Mouse (Mus musculus) Muller cell, postnatal 12 days (primary cell): Measurements from ENCODE around the gene Ckb.
A peak's percentile ranks its signal among the peaks of the same experiment; 100 is the strongest.

Experiments
- DNase-seq: peaks from one replicate; pipeline ENCODE4 v3.0.0-alpha.2; 2015; ENCODE audit errors: inconsistent ontology term

Ckb gene

DNA sequence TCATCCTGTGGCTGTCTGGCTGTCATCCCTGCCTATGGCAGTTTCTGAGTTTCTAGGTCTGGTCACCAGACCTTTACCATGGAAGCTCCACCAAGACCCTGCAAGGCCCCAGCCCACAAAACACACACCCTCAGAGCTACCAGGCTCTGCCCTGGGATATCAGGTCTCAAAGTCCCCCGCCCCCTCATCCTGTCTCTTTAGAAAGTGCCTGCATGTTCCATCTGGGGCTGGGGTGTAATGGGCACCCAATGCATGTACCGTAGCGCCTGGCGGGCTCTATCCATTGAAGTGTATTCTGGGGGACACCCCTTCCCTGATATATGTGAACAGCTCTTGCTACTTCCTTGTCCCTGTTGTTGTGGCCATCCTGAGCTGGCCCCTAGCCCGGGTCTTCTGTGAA lies 20.8 kb upstream of the Ckb start:
- DNase-seq: no peak

- DNase-seq: peak; percentile 95
Observed at GRCm38 (mm10) chr12:111691346-111691872, 19.3 kb upstream of the Ckb start.

DNA sequence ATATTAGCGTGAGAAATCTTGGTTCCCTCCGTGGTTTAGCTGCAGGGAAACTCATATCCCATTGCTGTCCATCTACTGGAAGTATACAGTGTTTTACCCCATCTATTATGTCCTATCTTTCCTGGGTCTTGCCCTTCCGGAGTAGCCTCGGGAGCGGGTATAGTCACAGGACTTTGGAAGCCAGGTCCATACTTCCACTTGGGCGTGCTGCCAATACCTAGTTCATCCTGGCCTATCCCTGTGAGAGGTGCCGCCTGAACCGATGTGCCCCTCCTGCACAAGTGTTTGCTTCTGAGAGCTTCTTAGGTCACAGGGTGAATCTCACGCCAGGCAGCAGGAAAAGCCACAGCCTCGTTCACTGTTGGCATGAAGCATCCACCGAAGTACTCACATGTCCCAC lies 17.3 kb upstream of the Ckb start:
- peak; percentile 31 for DNase-seq

GRCm38 (mm10) chr12:111688069-111688428 lies 15.9 kb upstream of the Ckb start:
- DNase-seq: no peak

DNA sequence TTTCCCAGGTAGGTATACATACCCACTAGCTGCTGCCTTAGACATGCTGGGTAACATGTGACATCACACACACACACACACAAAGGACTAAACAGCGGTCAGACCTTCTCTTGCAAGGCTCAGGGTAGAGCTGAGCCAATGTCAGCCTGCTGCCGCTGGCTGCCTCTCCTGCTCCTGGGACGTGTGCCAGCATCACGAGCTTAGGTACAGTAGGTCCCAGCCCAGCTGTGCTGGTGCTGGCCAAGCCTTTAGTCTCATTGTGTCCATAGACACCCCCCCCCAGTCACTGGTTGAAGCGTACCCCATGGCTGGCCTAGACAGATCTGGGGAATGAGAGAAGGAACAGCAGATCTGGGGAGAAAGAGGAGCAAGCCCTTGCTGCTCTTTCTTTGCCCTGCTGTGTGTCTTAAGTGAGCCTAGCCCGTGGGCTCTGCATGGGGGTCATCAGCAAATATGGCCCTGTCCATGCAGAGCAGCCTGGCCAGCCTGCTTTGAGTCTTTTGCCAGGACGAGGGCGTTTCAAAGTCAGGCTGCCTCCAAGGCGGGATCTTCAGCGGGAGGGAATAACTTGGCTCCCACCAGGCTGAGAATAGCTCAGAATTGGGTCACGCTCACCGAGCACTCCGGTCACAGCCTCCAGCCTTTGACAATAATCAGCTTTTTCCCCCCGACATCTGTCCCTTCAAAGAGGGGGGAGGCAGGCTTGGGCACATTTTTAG lies 15.4 kb upstream of the Ckb start:
- peak; percentile 85 for DNase-seq

DNA sequence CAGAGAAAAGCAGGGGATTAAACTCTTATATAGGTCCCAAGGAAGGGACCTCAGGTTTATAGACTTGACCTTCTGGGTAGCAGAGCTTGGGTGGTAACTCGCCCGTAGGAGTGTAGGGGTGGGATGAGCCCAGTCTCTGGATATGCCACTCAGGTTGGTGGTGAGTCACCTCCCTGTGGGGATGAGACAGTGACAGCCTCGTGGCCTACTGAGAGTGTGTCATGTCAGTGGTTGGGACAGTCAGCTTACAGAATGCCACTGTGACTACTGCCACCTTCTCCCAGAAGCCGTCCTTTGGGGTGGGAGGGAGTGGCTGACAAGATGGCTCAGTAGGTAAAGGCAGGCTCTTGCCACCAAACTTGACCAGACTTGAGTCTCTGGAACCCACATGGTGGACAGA lies 14.3 kb upstream of the Ckb start:
- DNase-seq: peak; percentile 49

GRCm38 (mm10) chr12:111682806-111683205 lies 10.7 kb upstream of the Ckb start:
- peak; percentile 92 for DNase-seq

DNA sequence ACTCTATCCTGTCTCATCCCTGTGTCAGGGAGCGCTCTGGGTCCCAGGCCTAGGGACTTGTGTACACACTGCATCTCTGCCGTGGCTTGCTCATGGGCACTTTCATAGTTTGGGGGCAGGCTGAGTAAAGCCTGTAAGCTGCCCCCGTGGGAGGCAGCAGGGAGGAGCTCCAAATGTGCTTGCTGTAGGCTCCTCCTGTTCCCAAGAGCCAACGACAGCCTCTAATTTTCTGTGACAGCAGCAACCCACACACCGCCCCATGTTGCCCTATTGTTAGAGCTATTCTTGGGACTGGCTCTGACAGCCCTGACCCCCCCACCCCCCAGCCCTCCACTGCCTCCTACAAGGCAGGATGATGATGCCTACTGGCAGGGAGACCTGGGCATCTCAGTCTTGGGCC lies 9.9 kb upstream of the Ckb start:
- peak; percentile 71 for DNase-seq

GRCm38 (mm10) chr12:111681305-111681704 lies 9.2 kb upstream of the Ckb start:
- DNase-seq: peak; percentile 25

DNA sequence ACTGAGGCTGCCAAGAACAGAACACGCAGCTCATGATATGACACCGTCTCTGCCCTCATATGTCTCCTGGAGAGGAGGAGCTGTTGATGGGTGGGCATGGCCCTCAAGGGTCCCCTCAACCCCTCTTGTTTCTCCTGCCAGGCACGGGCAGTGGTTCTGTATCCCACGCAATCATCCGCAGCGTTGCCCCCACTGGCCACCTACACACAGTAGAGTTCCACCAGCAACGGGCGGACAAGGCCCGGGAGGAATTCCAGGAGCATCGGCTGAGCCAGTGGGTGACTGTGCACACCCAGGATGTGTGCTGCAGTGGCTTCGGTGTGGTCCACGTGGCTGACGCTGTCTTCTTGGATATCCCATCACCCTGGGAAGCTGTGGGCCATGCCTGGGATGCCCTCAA lies 8.5 kb upstream of the Ckb start:
- no peak for DNase-seq

GRCm38 (mm10) chr12:111678997-111679396 lies 6.9 kb upstream of the Ckb start:
- DNase-seq: peak; percentile 12

GRCm38 (mm10) chr12:111678670-111678933 lies 6.5 kb upstream of the Ckb start:
- DNase-seq: no peak

DNA sequence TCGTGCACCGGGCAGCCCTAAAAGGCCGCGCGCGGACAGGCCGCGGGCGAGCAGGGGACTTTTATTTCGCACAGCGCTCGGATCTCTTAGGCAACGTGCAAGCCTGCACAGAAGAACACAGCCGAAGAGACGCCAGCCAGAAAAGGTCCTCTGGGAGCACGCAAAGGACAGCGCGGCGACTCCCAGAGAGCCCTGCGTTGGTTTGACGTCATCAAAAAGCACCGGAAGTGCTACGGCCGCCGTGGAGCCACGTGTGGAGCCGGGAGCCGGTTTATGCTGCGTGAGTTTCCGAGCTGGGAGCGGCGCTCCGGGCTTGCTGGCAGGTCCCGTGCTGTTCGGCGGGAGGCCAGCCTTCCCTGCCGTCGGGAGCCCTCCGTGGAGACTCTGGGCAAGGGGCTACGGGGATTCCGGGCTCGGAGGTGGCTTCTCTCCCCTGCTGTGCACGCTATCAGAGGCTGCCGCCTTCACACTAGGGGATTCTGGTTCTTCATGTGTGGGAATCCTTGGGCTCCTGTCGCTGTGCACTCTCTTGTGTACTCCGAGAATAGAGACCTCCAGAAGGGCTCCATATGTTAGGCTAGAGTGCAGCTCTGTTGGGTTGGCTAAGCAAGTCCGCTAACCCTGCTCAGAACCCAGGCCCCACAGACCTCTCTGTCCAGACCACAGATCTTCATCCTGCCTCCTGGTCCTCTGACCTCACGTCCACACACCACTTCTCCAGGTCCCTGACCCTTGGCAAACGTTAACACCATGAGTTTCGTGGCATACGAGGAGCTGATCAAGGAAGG lies 5.9 kb upstream of the Ckb start, which contains the start of gene Trmt61a:
Gene Trmt61a (plus strand): TSS at position 224 of the 788 bp plus-strand sequence.
- DNase-seq: peak; percentile 85

GRCm38 (mm10) chr12:111677421-111677820 lies 5.3 kb upstream of the Ckb start:
- DNase-seq: no peak

GRCm38 (mm10) chr12:111675797-111676580 lies 3.9 kb upstream of the Ckb start:
- no peak for DNase-seq

DNA sequence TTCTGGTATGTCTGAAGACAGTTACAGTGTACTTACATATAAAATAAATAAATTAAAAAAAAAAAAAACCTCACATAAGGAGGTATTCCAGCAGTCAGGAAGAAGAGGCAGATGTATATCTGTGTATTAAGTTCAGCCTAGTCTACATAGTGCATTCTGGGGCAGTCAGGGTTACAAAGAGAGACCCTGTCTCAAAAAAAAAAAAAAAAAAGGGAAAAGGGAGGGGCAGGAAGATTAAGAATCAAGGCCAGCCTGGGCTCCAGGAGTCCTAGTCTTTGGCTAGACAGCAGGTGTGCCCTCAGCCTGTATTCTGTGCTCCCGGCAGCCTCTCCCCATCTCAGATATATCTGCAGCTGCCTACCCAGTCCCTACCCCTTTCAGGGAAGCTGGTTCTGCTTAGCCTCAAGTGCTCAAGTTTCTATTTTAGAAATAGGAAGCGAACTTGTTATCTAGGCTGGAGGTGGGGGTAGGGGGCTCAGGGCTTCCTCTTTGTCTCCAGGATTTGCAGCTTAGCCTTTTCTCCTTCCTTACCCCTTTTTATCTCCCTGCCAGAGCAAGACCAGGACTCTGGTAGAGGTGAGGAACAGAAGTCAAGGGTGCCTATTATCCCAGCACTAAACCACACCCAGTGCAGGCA lies 2.8 kb upstream of the Ckb start:
- no peak for DNase-seq

DNA sequence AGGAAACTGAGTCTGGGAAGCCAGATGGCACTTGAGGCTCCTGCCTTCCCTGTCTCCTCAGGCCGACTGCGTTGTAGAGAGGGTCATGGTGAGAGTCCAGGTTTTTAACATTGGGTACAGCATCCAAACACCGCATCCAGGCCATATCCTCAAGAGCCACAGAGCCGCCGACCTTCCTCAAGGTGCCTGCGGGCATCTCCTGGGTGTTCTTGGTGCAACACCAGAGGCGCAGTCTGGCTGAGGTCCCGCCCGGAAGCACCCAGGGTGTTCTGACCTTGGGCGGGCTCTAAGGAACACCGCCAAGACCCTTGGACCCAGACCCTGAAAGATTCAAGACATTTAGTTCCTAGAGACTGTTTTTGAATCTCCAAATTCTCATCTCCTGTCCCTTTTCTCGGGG lies 443 bp upstream of the Ckb start:
- DNase-seq: no peak

DNA sequence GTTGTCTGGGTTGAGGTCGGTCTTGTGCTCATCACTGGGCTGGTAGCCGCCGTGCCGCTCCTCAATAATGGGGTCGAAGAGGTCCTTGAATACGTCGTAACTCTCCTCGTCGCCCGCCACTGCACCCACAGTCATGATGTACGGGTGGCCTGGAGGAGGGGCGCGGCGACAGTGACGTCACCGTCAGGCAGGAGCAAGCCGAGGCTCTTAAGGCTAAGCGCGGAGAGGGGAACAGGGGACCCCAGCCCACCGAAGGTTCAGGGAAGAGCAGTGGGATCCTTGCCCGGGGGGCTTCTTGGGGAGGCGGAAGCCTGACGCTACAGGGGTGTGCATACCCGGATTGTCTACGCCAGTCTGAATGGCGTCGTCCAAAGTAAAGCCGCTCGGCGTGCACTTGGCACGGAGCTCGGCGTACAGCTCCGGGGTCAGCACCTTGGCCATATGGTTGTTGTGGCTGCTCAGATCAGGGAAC lies 671 bp downstream of the Ckb start:
- DNase-seq: peak; percentile 78

DNA sequence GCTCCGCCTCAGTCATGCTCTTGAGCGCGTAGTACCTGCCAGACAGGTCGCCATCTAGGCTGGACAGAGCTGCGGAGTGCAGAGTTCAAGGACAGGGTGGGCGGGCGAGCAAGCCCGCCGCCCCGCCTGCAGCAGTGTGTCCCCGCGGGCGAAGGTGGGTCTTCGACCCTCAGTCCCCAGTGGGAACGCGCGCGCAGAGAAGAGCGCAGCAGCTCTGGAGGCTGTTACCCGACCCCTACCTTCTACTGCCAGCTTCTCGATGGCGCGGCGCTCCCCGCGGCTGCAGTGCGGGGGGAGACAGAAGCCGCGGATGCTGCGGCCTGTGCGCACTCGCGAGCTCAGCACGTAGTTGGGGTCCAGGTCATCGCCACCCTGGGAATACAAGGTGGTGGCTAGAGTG lies 1.2 kb downstream of the Ckb start:
- DNase-seq: no peak

DNA sequence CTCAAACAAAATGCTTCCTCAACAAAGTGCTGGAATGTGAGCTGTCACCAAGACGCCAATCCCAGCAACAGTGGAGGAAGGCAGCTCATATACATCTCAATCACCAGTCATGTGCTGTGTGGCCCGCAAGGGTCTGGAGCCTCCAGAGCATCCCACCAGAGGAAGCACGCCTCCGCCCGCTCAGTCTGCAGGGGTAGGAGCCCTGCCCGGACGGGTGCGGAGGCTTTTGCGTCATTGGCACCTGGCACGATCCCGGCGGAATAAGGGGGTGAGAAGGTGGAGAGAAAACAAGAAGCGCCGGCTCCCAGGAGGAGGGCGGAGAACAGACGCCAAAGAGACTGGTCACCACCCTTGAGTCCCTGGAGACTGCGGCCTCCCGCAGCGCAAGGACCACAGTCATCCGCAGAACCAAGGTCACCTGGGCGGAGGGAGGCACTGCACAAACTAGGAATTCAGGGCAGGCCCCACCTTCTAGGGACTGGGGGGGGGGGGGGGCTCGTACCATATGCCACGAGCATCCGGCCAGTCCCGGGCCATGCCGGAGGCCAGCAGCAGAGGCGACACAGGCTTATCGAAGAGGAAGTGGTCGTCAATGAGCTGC lies 1.7 kb downstream of the Ckb start:
- peak; percentile 75 for DNase-seq

GRCm38 (mm10) chr12:111669961-111670360 lies 2.2 kb downstream of the Ckb start:
- no peak for DNase-seq
